Mouse (Mus musculus): ENCODE measurements around the gene Gm49721. TPM values are rescaled to one million over a fixed set of nuclear protein-coding genes. Genes with fewer than 3 reads are reported as not detected.
"Not testable (repeated sequence)": the region's sequence is repeated elsewhere in the genome, so short reads cannot be mapped to it uniquely, and the experiment has no call there.

The Gm49721 gene
- total and polyA plus RNA-seq, 3 experiments, result 0.05 TPM; not detected in 2

DNA sequence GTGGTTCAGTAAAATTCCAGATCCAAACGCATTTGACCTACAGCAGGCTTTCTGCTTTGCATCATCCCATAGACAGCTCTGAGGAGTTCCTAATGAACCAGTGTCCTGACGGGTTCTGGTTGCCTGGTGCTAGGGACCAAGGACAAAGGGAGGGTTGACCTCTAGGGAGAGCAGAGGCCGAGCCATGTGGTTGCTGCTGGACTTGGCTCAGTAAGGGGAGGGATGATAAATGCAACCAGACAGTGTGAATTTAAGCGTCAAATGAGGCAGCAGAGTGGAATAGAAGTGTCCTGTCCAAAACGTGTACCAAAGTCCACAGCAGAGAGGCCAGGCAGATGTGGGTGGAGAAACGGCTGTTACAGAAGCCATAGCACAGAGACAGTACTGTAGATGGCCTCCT lies 16.8 kb downstream of the Gm49721 start:
- not testable (repeated sequence) for ATAC-seq (ENCODE audit: extremely low read depth, insufficient number of reproducible peaks, low FRiP score, poor library complexity, severe bottlenecking); H3K36me3 ChIP-seq (replicated peaks); H3K4me3 ChIP-seq (ENCODE audit: low read depth, low read length); H3K9me3 ChIP-seq (replicated peaks); H3K4me1 ChIP-seq (ENCODE audit: insufficient read depth, low read depth, low read length); DNase-seq (ENCODE audit: low spot score); H3K27me3 ChIP-seq (ENCODE audit: insufficient read depth, low read length)

DNA sequence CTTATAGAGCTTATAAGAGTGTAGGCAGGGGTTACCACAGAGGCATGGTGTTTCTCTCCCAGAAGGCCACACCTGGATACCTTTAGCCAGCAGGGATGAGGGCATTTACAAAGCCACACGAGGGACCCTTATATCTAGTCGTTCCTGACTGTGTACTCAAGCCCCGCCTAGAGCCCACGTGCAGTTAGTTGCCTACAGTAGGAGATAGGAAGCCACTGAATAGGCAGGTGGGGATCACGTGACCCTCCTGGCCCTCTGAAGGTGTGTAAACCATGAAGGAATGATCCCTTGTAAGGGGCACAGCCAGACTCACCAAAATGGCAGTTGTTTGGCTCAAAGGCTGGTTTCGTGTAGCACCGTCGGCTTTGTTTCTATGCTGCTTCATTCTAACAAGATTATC lies 18.1 kb downstream of the Gm49721 start:
- not testable (repeated sequence) for ATAC-seq (ENCODE audit: extremely low read depth, insufficient number of reproducible peaks, low FRiP score, poor library complexity, severe bottlenecking); H3K36me3 ChIP-seq (replicated peaks); H3K9me3 ChIP-seq (replicated peaks); H3K4me3 ChIP-seq (ENCODE audit: low read depth, low read length); H3K27me3 ChIP-seq (ENCODE audit: insufficient read depth, low read length); H3K4me1 ChIP-seq (ENCODE audit: insufficient read depth, low read depth, low read length); DNase-seq (ENCODE audit: low spot score)

DNA sequence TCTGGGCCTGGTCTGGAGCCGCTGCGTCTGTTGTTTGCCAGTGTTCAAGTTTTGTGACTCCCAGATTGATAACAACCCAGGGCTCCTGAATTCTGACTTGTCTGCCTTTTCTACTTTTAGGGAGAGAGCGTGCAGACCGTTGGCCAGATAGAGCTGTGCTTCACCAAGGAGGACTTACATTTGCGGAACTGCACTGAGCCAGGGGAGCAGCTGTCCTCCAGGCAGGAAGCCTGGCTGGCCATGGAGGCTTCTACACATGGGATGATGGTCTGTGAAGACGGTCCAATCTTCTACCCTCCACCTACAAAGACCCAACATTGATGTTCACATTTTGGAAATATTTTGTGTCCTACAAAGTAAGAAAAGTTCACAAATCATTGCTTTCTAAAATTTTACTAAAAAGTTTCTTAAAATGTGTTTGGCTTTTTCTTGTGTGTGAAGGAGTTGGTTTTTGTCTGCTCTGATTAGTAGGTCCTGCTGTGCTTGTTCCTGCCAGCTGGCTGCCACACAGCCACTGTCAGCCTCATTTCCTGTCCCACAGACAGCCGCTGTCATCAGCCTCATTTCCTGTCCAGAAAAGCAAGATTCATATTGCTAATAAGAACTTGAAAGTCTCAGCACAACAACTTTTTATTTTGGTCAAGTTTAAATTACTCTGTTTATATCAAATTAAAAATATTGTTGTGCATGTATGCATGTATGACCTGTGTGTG lies 19.2 kb downstream of the Gm49721 start:
- DNase-seq (ENCODE audit: low spot score); H3K4me1 ChIP-seq (ENCODE audit: insufficient read depth, low read depth, low read length); H3K4me3 ChIP-seq (ENCODE audit: low read depth, low read length); H3K36me3 ChIP-seq (replicated peaks); ATAC-seq (ENCODE audit: extremely low read depth, insufficient number of reproducible peaks, low FRiP score, poor library complexity, severe bottlenecking); H3K9me3 ChIP-seq (replicated peaks); H3K27me3 ChIP-seq (ENCODE audit: insufficient read depth, low read length): not testable (repeated sequence)

DNA sequence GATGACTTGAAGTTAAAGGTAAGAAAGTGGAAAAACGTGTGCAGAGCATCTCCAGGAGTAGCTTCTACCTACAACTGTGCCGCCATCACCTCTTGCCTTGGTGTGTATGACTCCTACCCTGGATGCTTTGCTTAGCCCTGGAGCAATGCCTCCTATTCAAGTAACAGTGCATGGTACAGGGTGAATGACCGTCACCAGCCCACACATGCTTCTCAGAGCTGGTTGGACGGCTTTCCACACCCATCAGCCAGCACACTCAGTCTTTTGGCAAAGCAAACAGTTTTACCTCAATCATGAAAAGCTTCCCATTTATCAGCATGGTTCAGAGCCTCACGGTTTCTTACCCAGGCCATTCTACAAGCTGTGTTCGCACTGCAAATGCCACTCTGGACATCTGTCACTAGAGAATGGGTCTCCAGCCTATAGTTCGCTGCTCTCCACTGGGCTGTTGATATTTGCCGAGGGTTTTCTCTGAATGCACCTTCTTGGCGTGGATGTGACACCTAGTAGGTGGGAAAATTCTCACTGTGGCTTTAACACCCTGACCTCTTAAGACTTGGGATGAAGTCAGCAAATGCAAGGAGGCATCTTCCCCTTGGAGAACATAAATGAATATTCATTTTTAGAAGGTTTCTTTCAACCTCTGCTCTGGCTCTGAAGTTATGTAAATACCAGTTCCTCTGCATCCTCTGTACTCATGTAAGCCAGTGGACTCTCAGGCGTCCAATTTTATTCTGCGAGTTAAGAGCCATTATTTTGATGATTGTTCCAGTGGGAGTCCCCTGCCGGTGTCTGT lies 23.3 kb downstream of the Gm49721 start:
- ATAC-seq (ENCODE audit: extremely low read depth, insufficient number of reproducible peaks, low FRiP score, poor library complexity, severe bottlenecking); H3K9me3 ChIP-seq (replicated peaks); DNase-seq (ENCODE audit: low spot score); H3K36me3 ChIP-seq (replicated peaks); H3K4me1 ChIP-seq (ENCODE audit: insufficient read depth, low read depth, low read length); H3K4me3 ChIP-seq (ENCODE audit: low read depth, low read length); H3K27me3 ChIP-seq (ENCODE audit: insufficient read depth, low read length): not testable (repeated sequence)

DNA sequence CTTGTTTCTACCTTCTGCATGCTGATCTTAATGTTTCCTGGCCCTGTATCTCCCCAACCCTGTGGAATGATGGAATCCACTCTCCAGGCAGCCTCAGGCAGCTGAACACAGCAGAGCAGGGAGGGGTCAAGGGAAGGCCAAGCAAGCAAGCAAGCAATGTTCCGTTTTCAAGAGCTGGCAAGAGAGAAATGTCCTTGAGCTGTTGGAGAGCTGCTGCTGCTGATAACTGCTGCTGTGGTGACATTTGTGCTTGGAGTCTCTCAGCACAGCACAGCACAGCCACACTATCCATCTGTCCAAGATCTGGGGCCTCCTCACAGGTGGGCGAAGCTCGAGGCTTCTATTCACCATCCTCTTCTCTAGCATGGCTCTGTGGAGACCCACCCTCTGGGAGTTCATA lies 24.7 kb downstream of the Gm49721 start:
- ATAC-seq (ENCODE audit: extremely low read depth, insufficient number of reproducible peaks, low FRiP score, poor library complexity, severe bottlenecking); DNase-seq (ENCODE audit: low spot score); H3K27me3 ChIP-seq (ENCODE audit: insufficient read depth, low read length); H3K4me1 ChIP-seq (ENCODE audit: insufficient read depth, low read depth, low read length); H3K9me3 ChIP-seq (replicated peaks); H3K4me3 ChIP-seq (ENCODE audit: low read depth, low read length); H3K36me3 ChIP-seq (replicated peaks): not testable (repeated sequence)

DNA sequence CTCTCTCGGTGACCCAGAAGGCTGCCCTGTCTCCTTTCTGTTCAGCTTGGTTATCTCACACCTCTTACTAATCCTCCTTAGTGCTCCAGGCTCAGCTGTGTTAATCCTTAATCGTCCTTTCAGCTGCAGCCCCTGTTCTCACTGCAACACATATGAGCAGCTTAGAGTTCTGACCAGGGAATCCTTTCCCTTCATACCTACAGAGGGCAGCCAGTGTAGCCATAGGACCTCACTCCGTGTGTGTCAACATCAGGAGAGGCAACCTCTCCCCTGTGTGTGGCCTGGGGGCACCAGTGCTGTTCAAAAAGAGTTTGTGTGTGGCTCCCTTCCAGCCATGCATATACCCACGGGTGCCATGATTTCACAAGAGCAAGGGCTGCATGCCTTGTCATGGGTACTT lies 26.9 kb downstream of the Gm49721 start:
- H3K9me3 ChIP-seq (replicated peaks); H3K27me3 ChIP-seq (ENCODE audit: insufficient read depth, low read length); DNase-seq (ENCODE audit: low spot score); ATAC-seq (ENCODE audit: extremely low read depth, insufficient number of reproducible peaks, low FRiP score, poor library complexity, severe bottlenecking); H3K4me3 ChIP-seq (ENCODE audit: low read depth, low read length); H3K36me3 ChIP-seq (replicated peaks); H3K4me1 ChIP-seq (ENCODE audit: insufficient read depth, low read depth, low read length): not testable (repeated sequence)

DNA sequence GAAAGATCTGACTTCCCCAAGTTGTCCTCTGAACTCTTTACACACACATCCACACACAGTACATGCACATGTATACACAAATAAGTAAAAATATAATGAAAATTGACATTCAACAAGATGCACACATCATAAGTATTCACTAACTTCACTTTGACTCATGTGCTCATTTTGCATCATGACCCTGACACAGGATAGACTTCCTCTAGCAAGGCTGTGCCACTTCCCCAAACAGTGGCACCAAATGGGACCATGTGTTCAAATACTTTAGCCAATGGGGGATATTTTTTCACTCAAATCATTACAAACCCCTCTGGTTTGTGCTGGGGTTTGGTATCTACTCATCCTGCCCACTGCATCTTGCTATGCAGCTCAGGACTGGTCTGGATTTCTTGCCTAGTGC lies 30.2 kb downstream of the Gm49721 start:
- ATAC-seq (ENCODE audit: extremely low read depth, insufficient number of reproducible peaks, low FRiP score, poor library complexity, severe bottlenecking); H3K9me3 ChIP-seq (replicated peaks); H3K4me3 ChIP-seq (ENCODE audit: low read depth, low read length); H3K27me3 ChIP-seq (ENCODE audit: insufficient read depth, low read length); DNase-seq (ENCODE audit: low spot score); H3K4me1 ChIP-seq (ENCODE audit: insufficient read depth, low read depth, low read length); H3K36me3 ChIP-seq (replicated peaks): not testable (repeated sequence)

DNA sequence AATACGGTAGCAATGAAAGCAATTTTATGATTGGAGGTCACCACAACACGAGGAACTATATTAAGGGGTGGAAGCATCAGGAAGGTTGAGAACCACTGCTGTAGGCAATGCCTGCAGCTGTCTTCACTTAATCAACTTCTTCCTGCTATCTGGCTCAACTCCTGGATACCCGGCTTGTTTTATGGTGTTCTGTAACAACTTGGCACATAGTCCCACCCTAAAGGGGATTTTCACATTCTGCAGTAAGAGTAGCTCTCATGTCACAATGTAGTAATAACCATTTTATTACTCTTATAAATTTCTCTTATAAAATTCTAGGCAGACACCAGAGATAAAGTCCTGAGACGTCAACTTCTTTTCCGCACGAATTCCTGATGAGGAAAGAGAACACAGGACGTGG lies 30.7 kb downstream of the Gm49721 start:
- not testable (repeated sequence) for DNase-seq (ENCODE audit: low spot score); ATAC-seq (ENCODE audit: extremely low read depth, insufficient number of reproducible peaks, low FRiP score, poor library complexity, severe bottlenecking); H3K9me3 ChIP-seq (replicated peaks); H3K36me3 ChIP-seq (replicated peaks); H3K4me1 ChIP-seq (ENCODE audit: insufficient read depth, low read depth, low read length); H3K4me3 ChIP-seq (ENCODE audit: low read depth, low read length); H3K27me3 ChIP-seq (ENCODE audit: insufficient read depth, low read length)

DNA sequence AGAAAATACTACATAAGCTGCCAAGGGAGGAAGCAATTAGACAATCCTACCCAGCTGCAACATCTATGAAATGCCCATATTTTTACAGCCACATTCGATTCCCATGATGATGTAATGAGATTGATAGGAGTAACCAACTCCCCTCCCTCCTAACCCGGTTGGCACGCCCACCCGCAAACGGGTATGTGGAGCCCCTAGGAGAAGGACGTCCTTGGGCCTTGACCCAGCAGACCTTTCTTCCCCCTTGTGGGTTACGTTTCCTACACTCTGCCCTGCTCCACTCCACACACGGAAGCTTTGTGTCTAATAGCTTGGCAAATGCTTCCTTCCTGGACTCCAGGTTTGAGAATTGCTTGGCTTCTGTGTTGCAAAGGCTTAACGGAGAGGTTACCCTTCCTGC lies 31.2 kb downstream of the Gm49721 start:
- not testable (repeated sequence) for H3K4me1 ChIP-seq (ENCODE audit: insufficient read depth, low read depth, low read length); H3K9me3 ChIP-seq (replicated peaks); H3K4me3 ChIP-seq (ENCODE audit: low read depth, low read length); H3K27me3 ChIP-seq (ENCODE audit: insufficient read depth, low read length); ATAC-seq (ENCODE audit: extremely low read depth, insufficient number of reproducible peaks, low FRiP score, poor library complexity, severe bottlenecking); H3K36me3 ChIP-seq (replicated peaks); DNase-seq (ENCODE audit: low spot score)

DNA sequence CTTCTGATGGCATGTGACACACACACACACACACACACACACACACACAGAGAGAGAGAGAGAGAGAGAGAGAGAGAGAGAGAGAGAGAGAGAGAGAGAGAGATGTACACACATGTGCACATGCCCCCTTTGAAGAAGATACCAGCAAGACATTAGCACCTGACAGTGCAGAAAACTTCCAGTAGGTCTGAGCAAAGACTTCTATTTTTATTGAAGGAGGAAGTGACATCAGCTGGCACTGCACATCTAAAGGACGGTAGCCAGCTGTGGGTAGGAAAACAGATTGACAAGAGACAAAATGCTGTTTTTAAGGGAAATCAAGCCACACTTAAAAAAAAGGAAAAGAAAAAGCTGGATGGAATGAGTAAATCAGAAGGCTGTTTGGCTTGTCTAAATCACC lies 35.5 kb downstream of the Gm49721 start:
- H3K4me1 ChIP-seq (ENCODE audit: insufficient read depth, low read depth, low read length); ATAC-seq (ENCODE audit: extremely low read depth, insufficient number of reproducible peaks, low FRiP score, poor library complexity, severe bottlenecking); H3K36me3 ChIP-seq (replicated peaks); H3K9me3 ChIP-seq (replicated peaks); H3K4me3 ChIP-seq (ENCODE audit: low read depth, low read length); H3K27me3 ChIP-seq (ENCODE audit: insufficient read depth, low read length); DNase-seq (ENCODE audit: low spot score): not testable (repeated sequence)

DNA sequence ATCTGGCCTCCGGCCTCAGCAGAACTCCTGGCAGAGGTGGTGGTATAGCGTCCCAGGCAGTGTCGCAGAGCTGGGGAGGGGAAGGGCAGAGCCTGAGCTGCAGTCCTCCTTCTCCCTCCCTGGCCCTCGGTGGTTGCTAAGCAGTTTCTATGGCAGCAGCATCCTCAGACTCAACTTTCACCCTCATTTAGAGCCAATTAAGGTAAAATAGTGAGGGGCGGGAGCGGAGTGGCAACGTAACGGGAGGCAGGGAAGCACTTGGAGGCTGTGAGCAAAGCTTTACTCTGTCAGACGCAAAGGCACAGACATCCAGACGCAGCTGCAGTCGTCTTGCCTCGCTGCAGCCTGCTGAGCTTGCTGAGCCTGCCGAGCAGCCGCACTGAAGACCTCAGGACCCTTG lies 46.6 kb downstream of the Gm49721 start, which contains the start of gene Gm1604a:
Gene Gm1604a, plus strand, starts transcription at position 312 of the 400 bp plus-strand sequence.
- not testable (repeated sequence) for H3K4me1 ChIP-seq (ENCODE audit: insufficient read depth, low read depth, low read length); H3K36me3 ChIP-seq (replicated peaks); H3K27me3 ChIP-seq (ENCODE audit: insufficient read depth, low read length); DNase-seq (ENCODE audit: low spot score); H3K9me3 ChIP-seq (replicated peaks); ATAC-seq (ENCODE audit: extremely low read depth, insufficient number of reproducible peaks, low FRiP score, poor library complexity, severe bottlenecking); H3K4me3 ChIP-seq (ENCODE audit: low read depth, low read length)

DNA sequence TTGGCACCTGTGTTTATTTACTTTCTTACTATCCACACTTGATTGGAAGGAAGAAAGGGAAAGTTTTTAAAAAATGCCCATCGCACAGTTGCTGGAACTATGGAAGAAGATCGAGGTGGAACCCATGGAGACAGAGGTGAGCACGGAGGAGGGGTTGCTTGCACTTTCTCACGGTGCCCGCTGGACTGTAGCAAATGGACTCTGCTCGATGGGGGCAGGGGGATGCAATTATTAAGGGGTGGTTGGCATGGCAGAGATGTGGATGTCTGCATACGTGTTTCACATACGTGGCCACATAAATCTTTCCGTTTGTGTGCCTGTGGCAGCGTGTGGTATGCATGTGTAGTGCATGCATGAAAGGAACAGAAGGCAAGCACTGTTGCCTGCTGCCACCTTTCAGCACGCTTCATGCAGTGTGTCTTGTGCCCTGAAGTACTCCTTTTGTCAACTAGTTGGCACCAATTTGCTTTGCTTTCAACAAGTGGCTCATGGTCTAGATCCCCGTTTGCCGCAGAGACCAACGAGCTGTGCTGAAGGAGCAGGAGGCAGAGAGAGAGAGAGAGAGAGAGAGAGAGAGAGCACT lies 47.2 kb downstream of the Gm49721 start:
- H3K4me1 ChIP-seq (ENCODE audit: insufficient read depth, low read depth, low read length); H3K9me3 ChIP-seq (replicated peaks); H3K36me3 ChIP-seq (replicated peaks); H3K4me3 ChIP-seq (ENCODE audit: low read depth, low read length); ATAC-seq (ENCODE audit: extremely low read depth, insufficient number of reproducible peaks, low FRiP score, poor library complexity, severe bottlenecking); H3K27me3 ChIP-seq (ENCODE audit: insufficient read depth, low read length); DNase-seq (ENCODE audit: low spot score): not testable (repeated sequence)
